Mouse (Mus musculus) midbrain, embryonic 10.5 days (tissue): Measurements from ENCODE around the gene Lyrm4. TPM values are rescaled to one million over a fixed set of nuclear protein-coding genes. Genes with fewer than 3 reads are reported as not detected.

Experiments
- DNase-seq: peaks from one replicate; pipeline ENCODE4 v3.0.0-alpha.2; 2017; ENCODE audit warnings: low spot score
- H3K27ac ChIP-seq: fragments of 300-500 bp; sonication (generic); replicated peaks from 2 replicates; pipeline ENCODE4 v1.5.1; 2016; ENCODE audit warnings: mild to moderate bottlenecking
- H3K27me3 ChIP-seq: fragments of 300-500 bp; sonication (generic); 2 replicates; pipeline ENCODE4 v1.6.1; 2016; ENCODE audit warnings: low read depth, mild to moderate bottlenecking; ENCODE audit not compliant: poor library complexity, severe bottlenecking
- H3K36me3 ChIP-seq: fragments of 300-500 bp; sonication (generic); 2 replicates; pipeline ENCODE4 v1.6.1; 2016; ENCODE audit warnings: mild to moderate bottlenecking, moderate library complexity
- H3K4me1 ChIP-seq: fragments of 300-500 bp; sonication (generic); 2 replicates; pipeline ENCODE4 v1.6.1; 2016
- H3K4me3 ChIP-seq: fragments of 300-500 bp; sonication (generic); 2 replicates; pipeline ENCODE4 v1.5.1; 2016; ENCODE audit warnings: mild to moderate bottlenecking, moderate library complexity
- H3K9me3 ChIP-seq: fragments of 300-500 bp; sonication (generic); replicated peaks from 2 replicates; pipeline ENCODE4 v1.6.1; 2016; ENCODE audit warnings: mild to moderate bottlenecking
- WGBS: fragments of 180-500 bp; shearing (Covaris S2); methylation state at CpG from one replicate; pipeline ENCODE4 v1.1.7; 2016; 5-methylcytosine and 5-hydroxymethylcytosine counted together
- polyA plus RNA-seq: library from polyadenylated mRNA; unstranded; fragments of >200 nt; fragmentation: Nextera tagmentation; extraction: Ambion mirVana; gene quantifications from 2 replicates; pipeline ENCODE4 v1.2.1, GENCODE M21; 2016

Gene Lyrm4
- polyA plus RNA-seq, 1 experiment from 2014 or later = 23.9 TPM

DNA sequence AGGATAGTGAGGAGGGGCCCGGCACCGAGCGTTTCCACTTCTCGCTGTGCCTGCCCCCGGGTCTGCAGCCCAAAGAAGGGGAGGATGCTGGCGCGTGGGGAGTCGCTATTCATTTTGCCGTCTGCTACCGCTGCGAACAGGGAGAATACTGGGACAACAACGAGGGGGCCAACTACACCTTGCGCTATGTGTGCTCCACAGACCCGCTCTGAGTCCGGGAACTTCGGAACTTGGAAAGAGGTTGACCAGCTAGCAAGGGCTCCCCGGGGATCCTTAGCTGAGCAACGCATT is 147.9 kb downstream of the Lyrm4 start:
- Histone ChIP-seq H3K9me3 (no peaks in the 10 kb centered on the region), H3K4me1 (peaks cover 25% of the 10 kb centered on the region), H3K27me3 (peaks cover 46% of the 10 kb centered on the region), H3K27ac (peak overlapping the region; percentile 74), H3K36me3 (no peaks in the 10 kb centered on the region), H3K4me3 (peak overlapping the region; percentile 76)
- DNase-seq = no peak
- WGBS = under 1% methylated on average over 18 of the region's 18 CpGs

GRCm38 (mm10) chr13:35968719-35969430 is 148.5 kb downstream of the Lyrm4 start:
- Histone ChIP-seq H3K4me1 (peaks cover 25% of the 10 kb centered on the region), H3K4me3 (peak overlapping the region; percentile 76), H3K9me3 (no peaks in the 10 kb centered on the region), H3K27me3 (peaks cover 46% of the 10 kb centered on the region), H3K36me3 (no peaks in the 10 kb centered on the region), H3K27ac (peak overlapping the region; percentile 74)
- DNase-seq = peak; percentile 70
- 0% methylated on average over 57 of the region's 57 CpGs for WGBS

DNA sequence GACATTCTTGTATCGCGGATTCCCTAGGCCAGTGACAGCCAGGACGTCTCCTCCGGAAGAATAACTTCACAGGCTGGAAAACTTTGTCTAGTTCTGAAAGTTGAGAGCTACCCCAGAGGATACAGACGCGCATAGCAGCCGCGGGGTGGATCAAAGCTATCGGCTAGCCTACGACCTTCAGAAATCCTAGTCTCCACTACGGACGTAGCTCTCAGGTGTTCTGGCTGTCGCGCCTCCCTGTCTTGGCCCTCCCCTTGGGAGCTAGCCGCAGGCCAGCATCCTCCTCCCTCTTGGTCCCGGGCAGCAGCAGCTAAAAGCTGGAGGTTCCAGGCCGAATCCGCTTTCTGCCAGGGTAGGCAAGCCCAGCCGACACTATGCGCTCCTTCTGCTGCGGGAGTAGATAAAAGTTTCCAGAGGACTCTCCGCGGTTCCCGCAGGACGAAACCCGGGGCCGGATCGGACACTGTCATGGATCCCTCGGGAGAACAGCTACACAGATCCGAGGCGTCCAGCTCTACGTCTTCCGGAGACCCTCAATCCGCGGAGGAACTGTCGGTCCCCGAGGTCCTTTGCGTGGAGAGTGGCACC is 149.1 kb downstream of the Lyrm4 start:
- H3K4me3 ChIP-seq = peak overlapping the region; percentile 76
- under 1% methylated on average over 38 of the region's 38 CpGs for WGBS
- peak overlapping the region; percentile 74 for H3K27ac ChIP-seq
- H3K27me3 ChIP-seq = peaks cover 46% of the 10 kb centered on the region
- H3K9me3 ChIP-seq = no peaks in the 10 kb centered on the region
- peaks cover 25% of the 10 kb centered on the region for H3K4me1 ChIP-seq
- DNase-seq = no peak
- no peaks in the 10 kb centered on the region for H3K36me3 ChIP-seq

GRCm38 (mm10) chr13:35967690-35968089 is 149.6 kb downstream of the Lyrm4 start:
- no peaks in the 10 kb centered on the region for H3K9me3 ChIP-seq
- peaks cover 25% of the 10 kb centered on the region for H3K4me1 ChIP-seq
- 3% methylated on average over 14 of the region's 15 CpGs for WGBS
- peak overlapping the region; percentile 74 for H3K27ac ChIP-seq
- H3K4me3 ChIP-seq = peak overlapping the region; percentile 76
- no peaks in the 10 kb centered on the region for H3K36me3 ChIP-seq
- H3K27me3 ChIP-seq = peaks cover 46% of the 10 kb centered on the region
- peak; percentile 48 for DNase-seq

GRCm38 (mm10) chr13:35963583-35963982 is 153.7 kb downstream of the Lyrm4 start:
- Histone ChIP-seq H3K36me3 (no peaks in the 10 kb centered on the region), H3K4me3 (no peak overlapping the region), H3K9me3 (no peaks in the 10 kb centered on the region), H3K4me1 (peaks cover 13% of the 10 kb centered on the region), H3K27me3 (peaks cover 27% of the 10 kb centered on the region), H3K27ac (no peak overlapping the region)
- DNase-seq = no peak
- whole genome bisulfite sequencing = 93% methylated on average over 4 of the region's 4 CpGs

GRCm38 (mm10) chr13:35959391-35960067 is 157.8 kb downstream of the Lyrm4 start:
- WGBS = 81% methylated on average over 12 of the region's 12 CpGs
- no peak overlapping the region for H3K27ac ChIP-seq
- no peak overlapping the region for H3K4me3 ChIP-seq
- no peaks in the 10 kb centered on the region for H3K4me1 ChIP-seq
- H3K36me3 ChIP-seq = no peaks in the 10 kb centered on the region
- DNase-seq = no peak
- H3K9me3 ChIP-seq = no peaks in the 10 kb centered on the region
- no peaks in the 10 kb centered on the region for H3K27me3 ChIP-seq

GRCm38 (mm10) chr13:35958539-35958938 is 158.8 kb downstream of the Lyrm4 start, which contains the start of gene Ppp1r3g:
Gene Ppp1r3g, plus strand, starts transcription at chr13:35958839.
- no peak for DNase-seq
- WGBS = 85% methylated on average over 1 of the region's 1 CpGs
- no peak within 1 kb of the TSS for H3K27ac ChIP-seq
- no peaks in the 10 kb centered on the region for H3K36me3 ChIP-seq
- H3K9me3 ChIP-seq = no peaks in the 10 kb centered on the region
- H3K4me3 ChIP-seq = no peak within 1 kb of the TSS
- no peaks in the 10 kb centered on the region for H3K27me3 ChIP-seq
- H3K4me1 ChIP-seq = no peaks in the 10 kb centered on the region

DNA sequence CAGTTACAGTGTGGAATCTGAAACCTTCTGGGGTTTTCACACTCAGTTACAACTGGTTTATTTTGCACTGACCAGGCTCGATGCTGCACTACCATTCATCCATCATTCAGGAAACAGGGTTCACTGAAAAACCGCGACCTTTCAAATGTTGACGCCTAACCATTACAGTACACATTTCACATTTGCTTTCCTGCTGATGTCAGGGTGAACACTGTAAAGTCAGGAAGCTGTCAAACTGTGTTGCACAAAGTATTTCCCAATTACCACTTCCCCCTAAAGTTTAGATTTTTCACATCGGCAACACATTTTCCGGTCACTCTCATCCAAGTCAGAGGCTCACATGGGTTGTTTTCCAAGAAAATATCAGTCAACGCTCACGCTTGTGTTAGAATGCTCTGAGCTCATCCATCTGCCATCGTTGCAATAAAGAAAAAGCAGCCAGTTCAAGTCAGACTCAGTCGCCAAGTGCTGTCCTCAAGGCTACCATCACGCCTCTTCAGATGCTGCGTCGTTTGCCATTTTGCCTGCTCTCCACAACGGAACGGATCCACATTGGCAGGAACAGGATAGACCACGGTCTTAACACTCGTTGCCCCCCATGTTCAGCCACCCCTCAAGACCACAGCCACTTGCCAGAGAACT is 167.4 kb downstream of the Lyrm4 start:
- Histone ChIP-seq H3K4me1 (no peaks in the 10 kb centered on the region), H3K9me3 (no peaks in the 10 kb centered on the region), H3K27ac (no peak overlapping the region), H3K27me3 (no peaks in the 10 kb centered on the region; the same call in 1 of the 2 replicates), H3K36me3 (no peaks in the 10 kb centered on the region), H3K4me3 (no peak overlapping the region)
- no peak for DNase-seq
- 90% methylated on average over 17 of the region's 17 CpGs for WGBS

DNA sequence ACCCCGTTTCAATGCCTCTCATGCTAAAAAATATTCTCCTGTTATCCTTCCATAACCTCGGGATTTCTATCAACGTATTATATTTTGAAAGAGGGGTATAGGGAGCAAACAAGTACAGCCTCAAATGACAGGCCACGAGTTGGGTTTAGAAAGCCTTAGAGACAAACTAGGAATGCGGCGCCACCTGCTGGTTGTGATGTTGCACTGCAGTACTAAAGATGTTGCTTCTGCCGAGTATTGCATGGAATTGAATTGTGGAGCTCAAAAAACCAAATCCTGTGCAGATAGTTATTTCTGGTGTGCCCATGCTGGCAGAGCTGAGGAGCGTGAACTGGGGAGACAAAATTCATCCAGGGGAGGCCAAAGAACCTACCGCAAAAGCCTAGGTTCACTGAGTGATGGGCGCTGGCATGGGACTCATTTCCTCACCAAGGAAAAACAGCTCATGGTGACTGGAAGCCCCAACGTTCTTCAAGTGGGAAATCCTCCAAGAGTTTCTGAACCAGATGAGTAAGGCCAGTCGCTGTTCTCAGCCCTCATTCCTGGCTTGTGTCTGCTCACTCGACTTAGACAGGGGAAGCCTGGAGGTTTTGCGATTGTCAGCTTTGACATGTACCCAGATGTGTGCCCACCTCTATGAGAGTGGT is 169.8 kb downstream of the Lyrm4 start:
- H3K36me3 ChIP-seq = no peaks in the 10 kb centered on the region
- H3K4me1 ChIP-seq = no peaks in the 10 kb centered on the region
- H3K4me3 ChIP-seq = no peak overlapping the region
- 25% methylated on average over 14 of the region's 14 CpGs for WGBS
- H3K9me3 ChIP-seq = no peaks in the 10 kb centered on the region
- no peak overlapping the region for H3K27ac ChIP-seq
- DNase-seq = peak; percentile 72
- H3K27me3 ChIP-seq = no peaks in the 10 kb centered on the region; the same call in 1 of the 2 replicates

DNA sequence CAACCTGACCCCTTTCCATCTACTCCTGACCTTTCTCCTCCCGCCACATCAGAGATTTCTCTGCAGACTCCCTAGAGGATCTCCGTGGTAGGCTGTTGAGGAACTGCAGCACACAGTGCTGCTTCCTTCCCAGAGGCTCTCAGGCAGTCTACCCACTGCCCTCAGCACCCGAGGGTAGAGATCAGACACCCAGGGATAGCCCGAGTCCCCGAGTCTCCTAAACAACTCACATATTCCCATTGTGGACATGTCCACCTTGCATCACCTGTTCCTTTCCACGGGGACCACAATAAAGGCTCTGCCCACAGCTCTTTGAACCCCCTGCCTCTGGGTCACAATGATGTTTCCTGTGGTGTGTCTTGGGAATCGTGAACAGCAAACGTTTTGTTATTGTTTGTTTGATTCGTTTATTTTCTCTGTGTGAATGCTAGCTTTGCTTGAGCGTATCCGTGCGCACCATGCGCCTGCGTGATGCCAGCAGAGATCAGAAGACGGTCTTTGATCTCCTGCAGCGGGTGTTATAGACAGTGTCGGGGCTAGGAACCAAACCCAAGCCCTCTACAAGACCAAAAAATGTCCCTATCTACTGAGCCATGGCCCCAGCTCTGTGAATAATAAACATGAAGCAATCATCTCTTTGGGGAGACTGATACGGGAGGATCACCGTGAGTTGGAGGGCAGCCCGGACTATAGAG is 170.5 kb downstream of the Lyrm4 start:
- WGBS = 75% methylated on average over 20 of the region's 20 CpGs
- Histone ChIP-seq H3K4me1 (no peaks in the 10 kb centered on the region), H3K36me3 (no peaks in the 10 kb centered on the region), H3K27me3 (no peaks in the 10 kb centered on the region; the same call in 1 of the 2 replicates), H3K9me3 (no peaks in the 10 kb centered on the region), H3K27ac (no peak overlapping the region), H3K4me3 (no peak overlapping the region)
- DNase-seq = no peak

DNA sequence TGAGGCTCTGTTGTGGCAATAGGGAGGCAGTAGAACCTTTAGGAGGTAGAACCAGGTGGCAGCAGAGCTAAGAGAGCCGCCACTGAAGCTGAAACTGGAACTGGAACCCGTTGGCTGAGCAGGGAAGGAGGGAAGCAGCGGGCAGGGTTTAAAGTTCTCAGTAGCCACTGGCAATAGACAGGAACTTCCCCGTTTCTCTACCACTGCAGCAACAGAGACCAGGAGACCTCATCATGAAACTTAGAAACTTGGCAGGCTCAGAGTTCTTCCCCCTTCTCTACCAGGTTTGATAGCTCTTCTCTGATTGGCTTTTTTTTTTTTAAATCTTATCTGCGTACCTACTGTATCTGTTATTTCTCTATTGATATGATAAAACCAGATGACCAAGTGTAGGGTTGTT is 176.4 kb downstream of the Lyrm4 start:
- WGBS = 83% methylated on average over 5 of the region's 5 CpGs
- no peak for DNase-seq
- Histone ChIP-seq H3K36me3 (no peaks in the 10 kb centered on the region), H3K27me3 (no peaks in the 10 kb centered on the region), H3K27ac (no peak overlapping the region), H3K9me3 (no peaks in the 10 kb centered on the region), H3K4me3 (no peak overlapping the region), H3K4me1 (no peaks in the 10 kb centered on the region)
